Mouse (Mus musculus) testis, adult 2 months (tissue): ENCODE measurements around the gene Klhl1.

Source experiments
- CTCF ChIP-seq: fragments of 200-500 bp; IDR thresholded peaks from 2 replicates; pipeline ENCODE4 v1.5.1; 2012; ENCODE audit warnings: low read depth, mild to moderate bottlenecking, inconsistent platforms, low read length, moderate library complexity; ENCODE audit not compliant: control insufficient read depth, insufficient read depth, insufficient replicate concordance
- POLR2A ChIP-seq: fragments of 200-500 bp; IDR thresholded peaks from 2 replicates; pipeline ENCODE4 v1.6.1; 2012; ENCODE audit warnings: low read depth, mild to moderate bottlenecking, inconsistent platforms, low read length, moderate library complexity; ENCODE audit not compliant: control insufficient read depth

GRCm38 (mm10) chr14:96140246-96140645, 378.7 kb downstream of the Klhl1 start:
- TF ChIP-seq CTCF (no peak), POLR2A (no peak)
